Mouse (Mus musculus) lung, postnatal 0 days (tissue): ENCODE results near the gene Rufy2. TPM values are rescaled to one million over a fixed set of nuclear protein-coding genes. Genes with fewer than 3 reads are reported as not detected.

Experiments used
- ATAC-seq: fragments of 200-750 bp; cut with Nextera tagmentation; 2 replicates; pipeline ENCODE4 v1.8.0; 2017; ENCODE audit warnings: moderate library complexity
- DNase-seq: peaks from one replicate; pipeline ENCODE4 v3.0.0-alpha.2; 2016; ENCODE audit warnings: low spot score
- H3K27ac ChIP-seq: fragments of 300-500 bp; sonication (generic); 2 replicates; pipeline ENCODE4 v1.5.1; 2014; ENCODE audit warnings: antibody characterized with exemption, mild to moderate bottlenecking, low read length, mixed read lengths
- H3K27me3 ChIP-seq: fragments of 300-500 bp; sonication (generic); replicated peaks from 2 replicates; pipeline ENCODE4 v1.6.1; 2014; ENCODE audit warnings: low read length, mixed read lengths; ENCODE audit not compliant: insufficient read depth
- H3K36me3 ChIP-seq: fragments of 300-500 bp; sonication (generic); 2 replicates; pipeline ENCODE4 v1.6.1; 2014; ENCODE audit warnings: low read length, mixed read lengths; ENCODE audit not compliant: insufficient read depth
- H3K4me1 ChIP-seq: fragments of 300-500 bp; sonication (generic); 2 replicates; pipeline ENCODE4 v1.6.1; 2014; ENCODE audit warnings: antibody characterized with exemption, low read depth, low read length, mixed read lengths; ENCODE audit not compliant: insufficient read depth
- H3K4me2 ChIP-seq: fragments of 300-500 bp; sonication (generic); replicated peaks from 2 replicates; pipeline ENCODE4 v1.6.1; 2014; ENCODE audit warnings: low read depth, mild to moderate bottlenecking, low read length, moderate library complexity, mixed read lengths
- H3K4me3 ChIP-seq: fragments of 300-500 bp; sonication (generic); 2 replicates; pipeline ENCODE4 v1.5.1; 2014; ENCODE audit warnings: low read depth, low read length
- H3K9ac ChIP-seq: fragments of 300-500 bp; sonication (generic); replicated peaks from 2 replicates; pipeline ENCODE4 v1.6.1; 2014; ENCODE audit warnings: low read depth, mild to moderate bottlenecking
- H3K9me3 ChIP-seq: fragments of 300-500 bp; sonication (generic); 2 replicates; pipeline ENCODE4 v1.6.1; 2016; ENCODE audit warnings: low read length, mixed read lengths
- CTCF ChIP-seq: IDR thresholded peaks from 2 replicates; pipeline ENCODE4 v1.5.1; 2016; ENCODE audit warnings: antibody characterized with exemption, mild to moderate bottlenecking
- EP300 ChIP-seq: IDR thresholded peaks from 2 replicates; pipeline ENCODE4 v1.6.1; 2016; ENCODE audit warnings: antibody characterized with exemption, mild to moderate bottlenecking, control low read depth
- WGBS: fragments of 180-500 bp; shearing (Covaris S2); extraction: QIAGEN DNeasy Blood & Tissue Kit; methylation state at CpG from one replicate; pipeline ENCODE4 v1.1.7; 2014; 5-methylcytosine and 5-hydroxymethylcytosine counted together
- polyA plus RNA-seq: library from polyadenylated mRNA; unstranded; fragments of >200 nt; fragmentation: Nextera tagmentation; extraction: Ambion mirVana; gene quantifications from 2 replicates; pipeline ENCODE4 v1.2.1, GENCODE M21; 2015

Rufy2 gene
- polyA plus RNA-seq, 1 experiment from 2014 or later, result 13.9 TPM

DNA sequence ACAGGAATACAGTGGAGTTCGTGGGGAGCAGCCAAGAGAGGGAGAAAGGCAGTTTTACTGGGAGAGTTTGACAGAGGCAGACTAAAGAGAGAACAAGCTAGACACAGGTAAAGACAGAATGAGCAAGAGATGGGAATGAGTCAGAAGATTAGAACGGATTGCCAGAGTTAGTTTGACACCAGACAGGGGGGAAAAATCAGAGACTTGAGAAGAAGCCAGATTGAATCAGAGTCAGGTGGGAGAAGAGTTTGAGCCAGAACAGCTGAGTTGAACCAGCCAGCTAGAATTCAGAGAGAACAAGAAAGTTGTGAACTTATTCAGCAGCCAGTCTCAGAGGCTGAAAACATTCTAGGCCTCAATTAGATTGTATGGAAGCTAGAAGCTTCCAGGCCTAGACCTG is 79.8 kb downstream of the Rufy2 start, which contains the start of gene Pbld1:
Gene Pbld1 (plus strand): TSS at position 301 of the 400 bp plus-strand sequence.
- no peak within 1 kb of the TSS for H3K9ac ChIP-seq
- no peak within 1 kb of the TSS for H3K4me3 ChIP-seq
- no peak for TF ChIP-seq EP300
- TF ChIP-seq CTCF, result no peak
- H3K9me3 ChIP-seq, result no peaks in the 10 kb centered on the region
- H3K27ac ChIP-seq, result no peak within 1 kb of the TSS
- 80% methylated on average over 2 of the region's 2 CpGs for WGBS
- no peak within 1 kb of the TSS for H3K4me2 ChIP-seq
- H3K27me3 ChIP-seq, result no peaks in the 10 kb centered on the region
- H3K36me3 ChIP-seq, result no peaks in the 10 kb centered on the region
- DNase-seq (no peak), ATAC-seq (no peak)
- no peaks in the 10 kb centered on the region for H3K4me1 ChIP-seq

DNA sequence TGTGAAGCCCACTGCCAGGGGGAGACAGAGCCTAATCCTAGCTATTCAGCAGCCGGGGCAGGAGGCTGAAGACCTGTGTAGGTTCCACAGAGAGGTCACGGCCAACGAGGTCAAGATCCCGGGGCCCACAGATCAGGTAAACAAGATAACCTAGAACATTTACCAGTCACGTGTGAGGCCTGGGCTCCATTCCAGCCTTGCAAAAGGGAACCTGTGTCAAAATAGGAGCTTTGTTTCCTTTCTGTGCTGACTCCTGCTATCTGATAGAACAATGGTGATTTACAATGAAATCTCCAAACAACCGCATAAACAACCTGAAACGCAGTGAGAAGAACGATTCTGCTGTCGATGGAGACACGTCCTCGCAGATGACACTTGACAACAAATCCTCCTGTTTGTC is 80.4 kb downstream of the Rufy2 start:
- Histone ChIP-seq H3K27me3 (no peaks in the 10 kb centered on the region), H3K9ac (no peak overlapping the region), H3K27ac (no peak overlapping the region), H3K4me2 (no peak overlapping the region), H3K4me3 (no peak overlapping the region), H3K9me3 (no peaks in the 10 kb centered on the region), H3K4me1 (no peaks in the 10 kb centered on the region), H3K36me3 (no peaks in the 10 kb centered on the region)
- DNase-seq (peak; percentile 56), ATAC-seq (peak; percentile 61)
- WGBS, result 28% methylated on average over 11 of the region's 11 CpGs
- TF ChIP-seq EP300, result 0 out of 2 replicates have a peak, but pooled peaks have one; percentile 24
- TF ChIP-seq CTCF, result no peak

DNA sequence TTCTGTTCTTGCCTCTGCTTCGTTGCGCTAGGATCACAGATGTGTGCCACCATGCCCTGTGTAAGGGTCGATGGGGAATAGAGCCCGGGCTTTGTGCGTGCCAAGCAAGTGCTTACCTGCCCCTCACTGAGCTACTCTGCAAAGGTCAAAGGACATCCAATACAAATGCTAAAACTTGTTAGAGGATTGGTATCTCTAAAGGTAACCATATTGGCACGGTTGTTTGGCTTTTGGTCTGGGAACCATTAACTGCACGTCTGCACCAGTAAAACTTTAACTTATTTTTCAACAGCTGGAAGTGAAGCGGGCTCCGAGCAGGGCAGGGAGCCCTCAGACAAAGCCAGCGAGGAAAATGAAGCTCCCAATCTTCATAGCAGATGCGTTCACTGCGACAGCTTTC is 81.2 kb downstream of the Rufy2 start:
- no peaks in the 10 kb centered on the region for H3K36me3 ChIP-seq
- H3K4me2 ChIP-seq, result no peak overlapping the region
- no peak for DNase-seq
- H3K4me3 ChIP-seq, result no peak overlapping the region
- H3K9me3 ChIP-seq, result no peaks in the 10 kb centered on the region
- TF ChIP-seq CTCF (no peak), EP300 (no peak)
- H3K9ac ChIP-seq, result no peak overlapping the region
- H3K27me3 ChIP-seq, result no peaks in the 10 kb centered on the region
- no peak overlapping the region for H3K27ac ChIP-seq
- no peak for ATAC-seq
- WGBS, result 67% methylated on average over 12 of the region's 12 CpGs
- H3K4me1 ChIP-seq, result no peaks in the 10 kb centered on the region

DNA sequence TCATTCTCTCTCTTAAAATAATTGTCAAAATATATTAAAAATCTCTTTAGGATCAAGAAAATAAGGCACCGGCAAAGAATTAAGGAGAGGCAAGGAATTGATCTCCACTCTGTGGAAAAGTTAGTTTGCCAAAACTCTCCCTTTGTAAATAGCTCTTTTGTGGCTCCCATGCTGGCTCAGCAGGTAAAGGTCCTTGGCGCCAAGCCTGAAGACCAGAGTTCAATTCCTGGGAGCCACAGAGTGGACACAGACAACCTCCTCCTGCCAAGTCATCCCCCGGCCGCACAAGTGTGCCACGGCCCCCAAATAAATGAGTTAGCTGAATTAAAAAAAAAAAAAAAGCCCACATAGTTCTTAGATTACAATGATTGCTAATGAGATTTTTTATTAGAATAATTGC is 82.7 kb downstream of the Rufy2 start:
- Histone ChIP-seq H3K27me3 (no peaks in the 10 kb centered on the region), H3K4me3 (no peak overlapping the region), H3K4me2 (no peak overlapping the region), H3K9me3 (no peaks in the 10 kb centered on the region), H3K27ac (no peak overlapping the region), H3K4me1 (no peaks in the 10 kb centered on the region), H3K9ac (no peak overlapping the region), H3K36me3 (no peaks in the 10 kb centered on the region)
- TF ChIP-seq EP300, result no peak
- no peak for TF ChIP-seq CTCF
- no peak for DNase-seq
- WGBS, result 91% methylated on average over 5 of the region's 5 CpGs
- no peak for ATAC-seq

DNA sequence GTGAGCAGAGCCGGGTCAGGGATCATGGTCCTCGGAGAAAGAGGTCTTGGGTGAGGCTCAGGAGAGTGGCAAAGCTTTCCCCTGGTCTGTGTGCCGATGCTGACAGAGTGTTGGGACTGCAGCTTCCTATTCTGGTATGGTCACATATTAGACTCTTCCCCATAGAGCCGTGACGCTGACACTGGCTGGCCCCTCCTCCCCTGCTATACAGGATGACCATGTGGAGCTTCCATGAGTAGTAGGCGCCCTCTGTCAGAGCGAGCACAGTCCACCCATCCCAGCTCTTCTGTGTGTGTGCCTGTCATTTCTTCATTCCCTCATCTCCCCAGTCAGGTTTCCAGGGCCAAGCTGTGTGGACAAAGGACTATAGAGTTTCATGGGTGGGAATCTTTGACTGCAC is 83.3 kb downstream of the Rufy2 start:
- no peak overlapping the region for H3K27ac ChIP-seq
- no peak for ATAC-seq

DNA sequence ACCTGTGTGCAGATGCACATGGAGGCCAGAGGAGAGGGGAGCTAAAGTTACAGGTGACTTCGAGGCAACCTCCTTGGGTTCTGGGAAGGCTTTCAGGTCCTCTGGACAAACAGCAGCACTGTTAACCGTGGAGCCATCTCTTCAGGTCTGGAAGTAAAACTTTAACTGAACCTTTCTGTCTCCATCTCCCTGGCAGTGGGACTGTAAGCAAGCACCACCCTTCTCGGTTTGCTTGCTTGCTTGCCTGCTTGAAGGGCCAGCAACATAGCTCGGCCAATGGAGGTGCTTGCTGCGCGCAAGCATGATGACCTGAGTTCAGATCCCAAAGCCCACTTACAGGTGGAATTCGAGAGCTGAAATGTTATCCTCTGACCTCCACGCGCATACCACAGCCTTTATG is 84.5 kb downstream of the Rufy2 start:
- Histone ChIP-seq H3K4me1 (no peaks in the 10 kb centered on the region), H3K27me3 (no peaks in the 10 kb centered on the region), H3K36me3 (no peaks in the 10 kb centered on the region), H3K4me2 (no peak overlapping the region), H3K9me3 (no peaks in the 10 kb centered on the region), H3K27ac (no peak overlapping the region), H3K4me3 (no peak overlapping the region), H3K9ac (no peak overlapping the region)
- no peak for TF ChIP-seq CTCF
- TF ChIP-seq EP300, result no peak
- ATAC-seq (no peak), DNase-seq (no peak)
- 76% methylated on average over 9 of the region's 9 CpGs for WGBS

More for the DNA sequence above, 83.3 kb downstream of the Rufy2 start:
- WGBS, result 75% methylated on average over 7 of the region's 7 CpGs
- TF ChIP-seq EP300 (no peak), CTCF (no peak)
- no peak for DNase-seq
- H3K4me3 ChIP-seq, result no peak overlapping the region
- no peak overlapping the region for H3K9ac ChIP-seq
- no peaks in the 10 kb centered on the region for H3K4me1 ChIP-seq
- H3K36me3 ChIP-seq, result no peaks in the 10 kb centered on the region
- no peaks in the 10 kb centered on the region for H3K27me3 ChIP-seq
- no peaks in the 10 kb centered on the region for H3K9me3 ChIP-seq
- H3K4me2 ChIP-seq, result no peak overlapping the region

DNA sequence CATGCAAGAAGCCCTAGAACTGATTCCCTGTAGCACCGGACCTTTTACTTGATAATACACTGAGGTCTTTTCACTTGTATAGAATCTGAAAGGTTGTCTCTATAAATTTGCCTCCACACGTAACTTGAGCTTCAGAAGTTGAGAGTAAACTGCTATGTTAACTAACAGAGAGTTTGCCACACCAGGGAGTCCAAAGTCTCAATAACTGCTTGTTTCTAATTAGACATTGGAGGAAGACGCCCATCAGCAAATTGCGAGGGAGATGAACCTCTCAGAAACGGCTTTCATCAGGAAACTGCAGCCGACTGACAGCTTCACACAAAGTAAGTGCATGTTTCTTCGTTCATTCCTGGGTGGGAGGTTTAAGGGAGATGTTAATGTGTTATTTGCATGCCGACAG is 85.5 kb downstream of the Rufy2 start:
- no peak overlapping the region for H3K4me3 ChIP-seq
- 65% methylated on average over 8 of the region's 8 CpGs for WGBS
- H3K4me1 ChIP-seq, result no peaks in the 10 kb centered on the region
- DNase-seq, result no peak
- no peak overlapping the region for H3K4me2 ChIP-seq
- no peaks in the 10 kb centered on the region for H3K9me3 ChIP-seq
- no peaks in the 10 kb centered on the region for H3K36me3 ChIP-seq
- no peak overlapping the region for H3K27ac ChIP-seq
- ATAC-seq, result no peak
- no peak overlapping the region for H3K9ac ChIP-seq
- TF ChIP-seq CTCF (no peak), EP300 (no peak)
- no peaks in the 10 kb centered on the region for H3K27me3 ChIP-seq
